Mouse (Mus musculus): ENCODE results near the gene F5. TPM values are rescaled to one million over a fixed set of nuclear protein-coding genes. Genes with fewer than 3 reads are reported as not detected.

F5 gene
- total and polyA plus RNA-seq, 3 experiments = under 0.01 to 0.19 TPM; not detected in 1

DNA sequence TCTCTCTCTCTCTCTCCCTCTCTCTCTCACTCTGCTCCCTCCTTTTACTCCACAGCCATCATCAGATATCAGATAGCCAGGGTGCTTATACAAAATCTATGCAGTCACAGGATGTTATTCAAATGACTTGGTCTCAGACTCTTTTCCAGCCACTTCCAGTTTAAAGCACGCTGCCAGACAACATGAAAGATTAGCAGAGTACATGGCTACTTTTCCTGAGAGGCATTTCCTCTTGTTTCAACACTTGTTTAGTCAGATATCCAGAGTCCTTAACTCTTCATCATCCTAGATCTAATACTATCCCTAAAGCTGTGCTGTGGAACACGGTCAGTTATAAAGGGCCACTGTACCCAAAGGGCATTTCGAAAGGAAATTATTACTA, 30.9 kb upstream of the F5 start:
- no peaks in the 10 kb centered on the region for H3K79me2 ChIP-seq (replicated peaks; ENCODE audit: control insufficient read depth, extremely low read depth, insufficient read depth, poor library complexity, severe bottlenecking)
- H3K4me1 ChIP-seq (ENCODE audit: control insufficient read depth in 1 of 2, insufficient read depth in 2 of 2) = no peaks in the 10 kb centered on the region
- no peak for DNase-seq (ENCODE audit: extremely low read depth)
- H3K9me3 ChIP-seq (replicated peaks; ENCODE audit: low read length) = no peaks in the 10 kb centered on the region
- H3K9ac ChIP-seq (ENCODE audit: insufficient read depth, low read depth) = no peak overlapping the region
- no peak overlapping the region for H3K4me3 ChIP-seq (replicated peaks in 1 of 3; ENCODE audit: low read depth in 2 of 3, low read length in 2 of 3, poor library complexity in 1 of 3)
- H3K27me3 ChIP-seq (replicated peaks) = peaks cover 4% of the 10 kb centered on the region
- no peaks in the 10 kb centered on the region for H3K36me3 ChIP-seq (replicated peaks in 1 of 2; ENCODE audit: control insufficient read depth in 1 of 2, insufficient read depth in 1 of 2, low read length in 1 of 2)
- no peak overlapping the region for H3K4me2 ChIP-seq (ENCODE audit: insufficient read depth, low read depth, poor library complexity, severe bottlenecking)
- no peak for TF ChIP-seq BHLHE40 (IDR thresholded peaks at IDR 0.05; ENCODE audit: low read depth, low read length)
- in situ Hi-C loops (cut with MboI; ENCODE audit: low pct_ligation_motif_present, low pct_unique_long_range_greater_than_20kb, low sequenced_read_pairs) (no loop called here), dilution Hi-C loops (cut with MboI; ENCODE audit: extremely low pct_ligation_motif_present, extremely low pct_unique_long_range_greater_than_20kb, low sequenced_read_pairs) (no loop called here)
- no peak overlapping the region for H3K27ac ChIP-seq (ENCODE audit: insufficient read depth, low read depth)

DNA sequence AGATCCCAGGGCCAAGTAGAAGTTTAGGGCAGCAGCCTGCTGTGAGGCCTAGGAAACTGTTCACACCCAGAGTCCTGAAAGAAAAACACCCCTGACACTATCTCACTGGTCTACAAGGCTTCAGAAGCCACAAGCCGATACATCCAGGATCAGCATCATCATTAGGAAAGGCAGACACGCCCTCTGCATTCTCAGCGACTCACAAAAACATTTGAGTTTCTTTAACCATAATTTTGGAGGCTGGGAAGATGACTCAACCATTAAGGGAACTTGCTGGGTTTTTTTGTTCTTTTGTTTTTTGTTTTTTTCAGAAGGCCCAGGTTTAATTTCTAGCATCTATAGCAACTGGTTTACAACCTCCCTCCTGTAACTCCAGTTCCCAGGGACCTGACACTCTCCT, 27.8 kb upstream of the F5 start:
- TF ChIP-seq USF1 (IDR thresholded peaks at IDR 0.05; ENCODE audit: low read depth, low read length) = no peak
- TF ChIP-seq UBTF (IDR thresholded peaks at IDR 0.05; ENCODE audit: low read depth, low read length) = no peak
- TF ChIP-seq NRF1 (IDR thresholded peaks at IDR 0.05; ENCODE audit: low read depth, low read length) = no peak
- TF ChIP-seq BHLHE40 (IDR thresholded peaks at IDR 0.05; ENCODE audit: low read depth, low read length) = no peak
- no peak for TF ChIP-seq CHD1 (IDR thresholded peaks at IDR 0.05; ENCODE audit: low read depth, low read length)
- Histone ChIP-seq H3K4me1 (ENCODE audit: control insufficient read depth in 1 of 2, insufficient read depth in 2 of 2) (no peaks in the 10 kb centered on the region), H3K4me2 (ENCODE audit: insufficient read depth, low read depth, poor library complexity, severe bottlenecking) (no peak overlapping the region), H3K27ac (ENCODE audit: insufficient read depth, low read depth) (no peak overlapping the region), H3K36me3 (replicated peaks in 1 of 2; ENCODE audit: control insufficient read depth in 1 of 2, insufficient read depth in 1 of 2, low read length in 1 of 2) (no peaks in the 10 kb centered on the region), H3K27me3 (replicated peaks) (peaks cover 4% of the 10 kb centered on the region), H3K4me3 (replicated peaks in 1 of 3; ENCODE audit: low read depth in 2 of 3, low read length in 2 of 3, poor library complexity in 1 of 3) (no peak overlapping the region), H3K9me3 (replicated peaks; ENCODE audit: low read length) (peaks cover 5% of the 10 kb centered on the region), H3K9ac (ENCODE audit: insufficient read depth, low read depth) (no peak overlapping the region), H3K79me2 (replicated peaks; ENCODE audit: control insufficient read depth, extremely low read depth, insufficient read depth, poor library complexity, severe bottlenecking) (no peaks in the 10 kb centered on the region)
- dilution Hi-C loops (cut with MboI; ENCODE audit: extremely low pct_ligation_motif_present, extremely low pct_unique_long_range_greater_than_20kb, low sequenced_read_pairs) = no loop called here
- DNase-seq (ENCODE audit: extremely low read depth) = no peak
- in situ Hi-C loops (cut with MboI; ENCODE audit: low pct_ligation_motif_present, low pct_unique_long_range_greater_than_20kb, low sequenced_read_pairs) = no loop called here

DNA sequence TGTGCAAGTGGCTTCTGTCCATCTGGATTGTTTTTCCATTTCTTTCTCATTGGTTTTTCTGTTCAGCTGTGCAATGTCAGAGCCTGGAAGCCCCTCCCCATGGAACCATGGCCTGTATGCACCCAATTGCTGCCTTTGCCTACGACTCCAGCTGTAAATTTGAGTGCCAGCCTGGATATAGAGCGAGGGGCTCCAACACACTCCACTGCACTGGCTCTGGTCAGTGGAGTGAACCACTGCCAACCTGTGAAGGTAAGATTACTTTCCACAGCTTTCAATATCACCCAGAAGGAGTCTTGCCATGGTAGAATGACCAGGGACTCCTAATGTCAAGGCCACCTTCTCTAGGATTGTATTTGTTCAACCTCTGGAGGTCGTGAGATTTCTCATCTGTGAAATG, 21.6 kb upstream of the F5 start:
- Histone ChIP-seq H3K4me3 (replicated peaks in 1 of 3; ENCODE audit: low read depth in 2 of 3, low read length in 2 of 3, poor library complexity in 1 of 3) (no peak overlapping the region), H3K79me2 (replicated peaks; ENCODE audit: control insufficient read depth, extremely low read depth, insufficient read depth, poor library complexity, severe bottlenecking) (no peaks in the 10 kb centered on the region), H3K9ac (ENCODE audit: insufficient read depth, low read depth) (no peak overlapping the region), H3K4me1 (ENCODE audit: control insufficient read depth in 1 of 2, insufficient read depth in 2 of 2) (no peaks in the 10 kb centered on the region; a peak in 1 of 4 replicates), H3K27me3 (replicated peaks) (peaks cover 11% of the 10 kb centered on the region), H3K27ac (ENCODE audit: insufficient read depth, low read depth) (no peak overlapping the region), H3K36me3 (replicated peaks in 1 of 2; ENCODE audit: control insufficient read depth in 1 of 2, insufficient read depth in 1 of 2, low read length in 1 of 2) (no peaks in the 10 kb centered on the region), H3K9me3 (replicated peaks; ENCODE audit: low read length) (peaks cover 5% of the 10 kb centered on the region), H3K4me2 (ENCODE audit: insufficient read depth, low read depth, poor library complexity, severe bottlenecking) (no peak overlapping the region)
- dilution Hi-C loops (cut with MboI; ENCODE audit: extremely low pct_ligation_motif_present, extremely low pct_unique_long_range_greater_than_20kb, low sequenced_read_pairs) = no loop called here
- in situ Hi-C loops (cut with MboI; ENCODE audit: low pct_ligation_motif_present, low pct_unique_long_range_greater_than_20kb, low sequenced_read_pairs) = no loop called here
- TF ChIP-seq SIN3A (IDR thresholded peaks at IDR 0.05; ENCODE audit: low read length) = no peak
- no peak for TF ChIP-seq MEF2A (IDR thresholded peaks at IDR 0.05; ENCODE audit: borderline replicate concordance, low read depth, low read length)
- no peak for TF ChIP-seq SMC3 (IDR thresholded peaks at IDR 0.05; ENCODE audit: low read depth, low read length)
- TF ChIP-seq ZMIZ1 (IDR thresholded peaks at IDR 0.05; ENCODE audit: low read depth, low read length) = no peak
- no peak for TF ChIP-seq KAT2A (IDR thresholded peaks at IDR 0.05; ENCODE audit: insufficient replicate concordance, low read length)
- TF ChIP-seq POLR2A (IDR thresholded peaks at IDR 0.05; ENCODE audit: low read depth, low read length) = no peak
- no peak for TF ChIP-seq MAZ (IDR thresholded peaks at IDR 0.05; ENCODE audit: low read depth, low read length)
- no peak for TF ChIP-seq MXI1 (IDR thresholded peaks at IDR 0.05; ENCODE audit: low read depth, low read length)
- no peak for TF ChIP-seq BHLHE40 (IDR thresholded peaks at IDR 0.05; ENCODE audit: low read depth, low read length)
- no peak for TF ChIP-seq TBP (conservative IDR thresholded peaks at IDR 0.05; ENCODE audit: low read depth, low read length)
- no peak for TF ChIP-seq USF1 (IDR thresholded peaks at IDR 0.05; ENCODE audit: low read depth, low read length)
- no peak for TF ChIP-seq UBTF (IDR thresholded peaks at IDR 0.05; ENCODE audit: low read depth, low read length)
- TF ChIP-seq GABPA (IDR thresholded peaks at IDR 0.05; ENCODE audit: insufficient replicate concordance, low read depth, low read length) = no peak
- TF ChIP-seq ELF1 (IDR thresholded peaks at IDR 0.05; ENCODE audit: low read depth, low read length) = no peak
- no peak for TF ChIP-seq JUN (IDR thresholded peaks at IDR 0.05; ENCODE audit: insufficient read depth, low read depth, low read length)
- TF ChIP-seq IRF4 (IDR thresholded peaks at IDR 0.05; ENCODE audit: low read depth, low read length) = no peak
- no peak for TF ChIP-seq MAFK (IDR thresholded peaks at IDR 0.05; ENCODE audit: insufficient replicate concordance, low read length)
- no peak for TF ChIP-seq NELFE (IDR thresholded peaks at IDR 0.05; ENCODE audit: low read depth, low read length)
- no peak for TF ChIP-seq JUND (conservative IDR thresholded peaks at IDR 0.05; ENCODE audit: low read depth, low read length)
- no peak for TF ChIP-seq USF2 (conservative IDR thresholded peaks at IDR 0.05; ENCODE audit: low read depth, low read length)
- DNase-seq (ENCODE audit: extremely low read depth) = no peak
